In genomic region chr10:44716612-44717011, GRCm38 (mm10) we compare ENCODE assay signal across 22 mouse cellular contexts.
DNase-seq lines count a peak whose midpoint lies in the region; ATAC-seq lines count a peak whose summit lies in the region.
"Had no signal": no experiment of that assay in that cellular context is flagged by ENCODE, and none has a peak within 500 bp of the region (broad histone marks: within the 10 kb centered on the region; RNA-seq: fewer than 3 reads in every experiment).

No protein-coding gene starts in this region.

- H3K4me1 ChIP-seq in stomach, embryonic 16.5 days (ENCODE audit: control insufficient read depth, insufficient read depth, low read length), result no peaks in the 10 kb centered on the region
- no peaks in the 10 kb centered on the region for H3K4me1 ChIP-seq in midbrain, embryonic 14.5 days (ENCODE audit: control insufficient read depth, insufficient read depth, low read length)
- no peaks in the 10 kb centered on the region for H3K4me1 ChIP-seq in forebrain, embryonic 14.5 days (ENCODE audit: control insufficient read depth, insufficient read depth, low read length)
- H3K4me1 ChIP-seq: embryonic facial prominence, embryonic 15.5 days; heart, embryonic 15.5 days; intestine, embryonic 15.5 days had no signal

- no peak overlapping the region for H3K4me2 ChIP-seq in stomach, embryonic 16.5 days (ENCODE audit: low read depth, low read length)
- H3K4me2 ChIP-seq in midbrain, embryonic 14.5 days (ENCODE audit: low read length), result no peak overlapping the region
- no peak overlapping the region for H3K4me2 ChIP-seq in forebrain, embryonic 14.5 days (ENCODE audit: low read length)
- H3K4me2 ChIP-seq: embryonic facial prominence, embryonic 15.5 days; heart, embryonic 11.5 days; heart, embryonic 15.5 days; hindbrain, embryonic 14.5 days; intestine, embryonic 15.5 days had no signal

- no peaks in the 10 kb centered on the region for H3K9me3 ChIP-seq in stomach, embryonic 16.5 days (replicated peaks; ENCODE audit: control insufficient read depth, low read length)
- no peaks in the 10 kb centered on the region for H3K9me3 ChIP-seq in midbrain, embryonic 14.5 days (ENCODE audit: control insufficient read depth, low read length)
- no peaks in the 10 kb centered on the region for H3K9me3 ChIP-seq in forebrain, embryonic 14.5 days (replicated peaks; ENCODE audit: control insufficient read depth, low read length)
- H3K9me3 ChIP-seq: embryonic facial prominence, embryonic 15.5 days; heart, embryonic 15.5 days; intestine, embryonic 15.5 days had no signal

- no peaks in the 10 kb centered on the region for H3K27me3 ChIP-seq in stomach, embryonic 16.5 days (ENCODE audit: control insufficient read depth, insufficient read depth, low read length)
- H3K27me3 ChIP-seq in midbrain, embryonic 14.5 days (ENCODE audit: control insufficient read depth, insufficient read depth, low read length), result no peaks in the 10 kb centered on the region
- H3K27me3 ChIP-seq in forebrain, embryonic 14.5 days (replicated peaks; ENCODE audit: control insufficient read depth, insufficient read depth, low read length), result no peaks in the 10 kb centered on the region
- H3K27me3 ChIP-seq: embryonic facial prominence, embryonic 15.5 days; heart, embryonic 15.5 days; intestine, embryonic 15.5 days had no signal

- 81% methylated on average over 5 of the region's 5 CpGs for WGBS in stomach, embryonic 16.5 days
- 25% methylated on average over 5 of the region's 5 CpGs for WGBS in midbrain, embryonic 14.5 days
- 50% methylated on average over 5 of the region's 5 CpGs for WGBS in forebrain, embryonic 14.5 days

- H3K27ac ChIP-seq in stomach, embryonic 16.5 days (ENCODE audit: low read length), result peak overlapping the region; percentile 18; the same call in 1 of the 2 replicates
- no peak overlapping the region for H3K27ac ChIP-seq in midbrain, embryonic 14.5 days (replicated peaks; ENCODE audit: low read depth, low read length)
- H3K27ac ChIP-seq in forebrain, embryonic 14.5 days (ENCODE audit: low read depth, low read length), result no peak overlapping the region
- H3K27ac ChIP-seq: embryonic facial prominence, embryonic 15.5 days; heart, adult 2 months; heart, embryonic 15.5 days; hindbrain, embryonic 14.5 days; intestine, embryonic 15.5 days had no signal

- no peak for ATAC-seq in stomach, embryonic 16.5 days (ENCODE audit: insufficient read depth, low FRiP score)
- no peak for ATAC-seq in midbrain, embryonic 14.5 days (ENCODE audit: low FRiP score, low TSS enrichment)
- ATAC-seq in forebrain, embryonic 14.5 days, result no peak
- ATAC-seq: forebrain, embryonic 16.5 days had no signal

- no peak overlapping the region for H3K4me3 ChIP-seq in stomach, embryonic 16.5 days (replicated peaks; ENCODE audit: low read length)
- H3K4me3 ChIP-seq in midbrain, embryonic 14.5 days (replicated peaks; ENCODE audit: low read depth, low read length), result no peak overlapping the region
- H3K4me3 ChIP-seq in forebrain, embryonic 14.5 days (ENCODE audit: low read depth, low read length), result no peak overlapping the region
- H3K4me3 ChIP-seq: embryonic facial prominence, embryonic 15.5 days; erythroblast, embryonic 14.5 days; heart, adult 2 months; heart, embryonic 15.5 days; intestine, embryonic 15.5 days had no signal

- peak; percentile 17 for DNase-seq in embryo, embryonic 10.5 days (ENCODE audit: low spot score)
- DNase-seq in embryo, embryonic 10 days (ENCODE audit: low spot score), result no peak
- peak; percentile 35 for DNase-seq in mesoderm, embryonic 11.5 days (ENCODE audit: low read depth, low spot score)
- DNase-seq in gastrocnemius, postnatal 10 days, result no peak
- DNase-seq in midbrain, embryonic 14.5 days, result no peak
- DNase-seq in forebrain, embryonic 14.5 days (ENCODE audit: low spot score), result no peak
- DNase-seq: adrenal gland, postnatal 14 days; cerebellum, adult 18-20 months; cerebellum, adult 9-11 months; cerebellum, postnatal 36 days; embryo, embryonic 11 days; gastrocnemius, postnatal 14 days; heart, adult 2 months; heart, postnatal 14 days had no signal

- no peaks in the 10 kb centered on the region for H3K36me3 ChIP-seq in stomach, embryonic 16.5 days (ENCODE audit: control insufficient read depth, insufficient read depth, low read length)
- H3K36me3 ChIP-seq in midbrain, embryonic 14.5 days (ENCODE audit: control insufficient read depth, insufficient read depth, low read length), result no peaks in the 10 kb centered on the region
- H3K36me3 ChIP-seq in forebrain, embryonic 14.5 days (ENCODE audit: control insufficient read depth, insufficient read depth, low read length), result no peaks in the 10 kb centered on the region
- H3K36me3 ChIP-seq: embryonic facial prominence, embryonic 15.5 days; heart, embryonic 15.5 days; intestine, embryonic 15.5 days had no signal

- no peak overlapping the region for H3K9ac ChIP-seq in stomach, embryonic 16.5 days (ENCODE audit: low read length)
- no peak overlapping the region for H3K9ac ChIP-seq in midbrain, embryonic 14.5 days (replicated peaks; ENCODE audit: low read length)
- H3K9ac ChIP-seq in forebrain, embryonic 14.5 days (ENCODE audit: low read length), result no peak overlapping the region
- H3K9ac ChIP-seq: embryonic facial prominence, embryonic 15.5 days; heart, embryonic 15.5 days; hindbrain, embryonic 14.5 days; intestine, embryonic 15.5 days had no signal

Comparison
In these comparisons a context has a peak if more than half of its experiments do, and no peak if none do; other contexts are left out.
1. DNase-seq: peak in embryo, embryonic 10.5 days (single experiment) and mesoderm, embryonic 11.5 days (single experiment); none in embryo, embryonic 10 days (single experiment), gastrocnemius, postnatal 10 days (single experiment), midbrain, embryonic 14.5 days (single experiment) and forebrain, embryonic 14.5 days (single experiment).